Mouse (Mus musculus) MEL (cell line): ENCODE measurements around the gene Rpia. TPM values are rescaled to one million over a fixed set of nuclear protein-coding genes. Genes with fewer than 3 reads are reported as not detected.

Experiments
- DNase-seq: peaks from one replicate; pipeline ENCODE4 v3.0.0; 2011; ENCODE audit warnings: low read depth, low spot score
- H3K27ac ChIP-seq: 2 replicates; pipeline ENCODE4 v1.5.1; 2012; ENCODE audit warnings: low read depth, mild to moderate bottlenecking, control low read depth, low read length, moderate library complexity; ENCODE audit not compliant: control insufficient read depth
- H3K27me3 ChIP-seq, 2 experiments: fragments of 150-350 bp in 1 of 2; sonication (generic) in 1 of 2; 2 replicates each; pipeline ENCODE4 v1.6.1; 2012; ENCODE audit warnings: low read length in 2 of 2, mild to moderate bottlenecking in 2 of 2, improper control_type of control experiment in 1 of 2, moderate library complexity in 1 of 2; ENCODE audit not compliant: insufficient read depth in 2 of 2, control insufficient read depth in 1 of 2
- H3K36me3 ChIP-seq, 2 experiments: 2 replicates each; pipeline ENCODE4 v1.6.1; 2012 to 2014; ENCODE audit warnings: low read length in 2 of 2, improper control_type of control experiment in 1 of 2, inconsistent platforms in 1 of 2, mild to moderate bottlenecking in 1 of 2; ENCODE audit not compliant: insufficient read depth in 2 of 2, control insufficient read depth in 1 of 2
- H3K4me1 ChIP-seq, 2 experiments: fragments of 150-350 bp in 1 of 2; sonication (generic) in 1 of 2; 2 replicates each; pipeline ENCODE4 v1.6.1; 2012; ENCODE audit warnings: low read length in 2 of 2, improper control_type of control experiment in 1 of 2, mild to moderate bottlenecking in 1 of 2; ENCODE audit not compliant: insufficient read depth in 2 of 2, control insufficient read depth in 1 of 2
- H3K4me3 ChIP-seq, 2 experiments: fragments of 150-350 bp in 1 of 2; sonication (generic) in 1 of 2; 2 replicates each; pipeline ENCODE4 v1.5.1; 2012; ENCODE audit warnings: low read depth in 2 of 2, low read length in 2 of 2, mild to moderate bottlenecking in 2 of 2, moderate library complexity in 2 of 2, control low read depth in 1 of 2, improper control_type of control experiment in 1 of 2; ENCODE audit not compliant: control insufficient read depth in 1 of 2, insufficient read depth in 1 of 2
- H3K79me2 ChIP-seq: 2 replicates; pipeline ENCODE4 v1.6.1; 2012; ENCODE audit warnings: mild to moderate bottlenecking, low read length, moderate library complexity; ENCODE audit not compliant: control insufficient read depth, poor library complexity, insufficient read depth
- H3K9ac ChIP-seq: 2 replicates; pipeline ENCODE4 v1.6.1; 2012; ENCODE audit warnings: low read depth, mild to moderate bottlenecking, control low read depth, low read length, moderate library complexity; ENCODE audit not compliant: control insufficient read depth, poor library complexity, severe bottlenecking
- H3K9me3 ChIP-seq: fragments of 150-350 bp; sonication (generic); replicated peaks from 2 replicates; pipeline ENCODE4 v1.6.1; 2012; ENCODE audit warnings: mild to moderate bottlenecking, low read length, improper control_type of control experiment, moderate library complexity; ENCODE audit not compliant: insufficient read depth
- BHLHE40 ChIP-seq: IDR thresholded peaks from 2 replicates; pipeline ENCODE4 v1.6.1; 2012; ENCODE audit warnings: low read depth, mild to moderate bottlenecking, inconsistent platforms, low read length, improper control_type of control experiment, borderline replicate concordance
- CHD1 ChIP-seq: IDR thresholded peaks from 2 replicates; pipeline ENCODE4 v1.6.1; 2012; ENCODE audit warnings: low read depth, mild to moderate bottlenecking, inconsistent platforms, low read length, improper control_type of control experiment
- CTCF ChIP-seq, 3 experiments: IDR thresholded peaks in 2 of 3; conservative IDR thresholded peaks in 1 of 3; 2 replicates each; pipeline ENCODE4 v1.5.1; 2011 to 2012; ENCODE audit warnings: low read length in 3 of 3, low read depth in 2 of 3, mild to moderate bottlenecking in 2 of 3, improper control_type of control experiment in 1 of 3, inconsistent platforms in 1 of 3, mixed read lengths in 1 of 3, moderate library complexity in 1 of 3; ENCODE audit not compliant: control insufficient read depth in 1 of 3, insufficient read depth in 1 of 3, poor library complexity in 1 of 3, severe bottlenecking in 1 of 3
- E2F4 ChIP-seq: IDR thresholded peaks from 2 replicates; pipeline ENCODE4 v1.6.1; 2011; ENCODE audit warnings: low read depth, low read length, improper control_type of control experiment, borderline replicate concordance
- ELF1 ChIP-seq: IDR thresholded peaks from 2 replicates; pipeline ENCODE4 v1.6.1; 2014; ENCODE audit warnings: low read depth, mild to moderate bottlenecking, inconsistent platforms, low read length, improper control_type of control experiment, moderate library complexity
- EP300 ChIP-seq, 2 experiments: IDR thresholded peaks; 2 replicates each; pipeline ENCODE4 v1.6.1; 2011; ENCODE audit warnings: improper control_type of control experiment in 2 of 2, low read length in 2 of 2, low read depth in 1 of 2, mild to moderate bottlenecking in 1 of 2
- ETS1 ChIP-seq: IDR thresholded peaks from 2 replicates; pipeline ENCODE4 v1.6.1; 2012; ENCODE audit warnings: low read depth, mild to moderate bottlenecking, inconsistent platforms, low read length, improper control_type of control experiment, moderate library complexity
- GATA1 ChIP-seq: IDR thresholded peaks from 2 replicates; pipeline ENCODE4 v1.6.1; 2011; ENCODE audit warnings: low read depth, low read length, improper control_type of control experiment
- HCFC1 ChIP-seq: IDR thresholded peaks from 2 replicates; pipeline ENCODE4 v1.6.1; 2012; ENCODE audit warnings: low read depth, mild to moderate bottlenecking, inconsistent platforms, low read length, improper control_type of control experiment, moderate library complexity
- KAT2A ChIP-seq: conservative IDR thresholded peaks from 2 replicates; pipeline ENCODE4 v1.6.1; 2012; ENCODE audit warnings: low read depth, low read length, improper control_type of control experiment, inconsistent platforms
- MAX ChIP-seq: IDR thresholded peaks from 2 replicates; pipeline ENCODE4 v1.6.1; 2011; ENCODE audit warnings: low read length, improper control_type of control experiment
- MAZ ChIP-seq: IDR thresholded peaks from 2 replicates; pipeline ENCODE4 v1.6.1; 2012; ENCODE audit warnings: low read depth, mild to moderate bottlenecking, inconsistent platforms, low read length, improper control_type of control experiment
- MEF2A ChIP-seq: IDR thresholded peaks from 2 replicates; pipeline ENCODE4 v1.6.1; 2014; ENCODE audit warnings: low read depth, mild to moderate bottlenecking, inconsistent platforms, low read length, improper control_type of control experiment; ENCODE audit not compliant: poor library complexity, insufficient replicate concordance, severe bottlenecking; ENCODE audit errors: extremely low read depth
- MXI1 ChIP-seq: IDR thresholded peaks from 2 replicates; pipeline ENCODE4 v1.6.1; 2011; ENCODE audit warnings: mild to moderate bottlenecking, low read depth, low read length, improper control_type of control experiment
- MYB ChIP-seq: IDR thresholded peaks from 2 replicates; pipeline ENCODE4 v1.6.1; 2011; ENCODE audit warnings: mild to moderate bottlenecking, low read depth, low read length, improper control_type of control experiment
- MYC ChIP-seq: IDR thresholded peaks from 2 replicates; pipeline ENCODE4 v1.6.1; 2011; ENCODE audit warnings: low read depth, mild to moderate bottlenecking, low read length, improper control_type of control experiment, moderate library complexity
- NELFE ChIP-seq: IDR thresholded peaks from 2 replicates; pipeline ENCODE4 v1.6.1; 2011; ENCODE audit warnings: low read depth, low read length, improper control_type of control experiment
- NRF1 ChIP-seq: IDR thresholded peaks from 2 replicates; pipeline ENCODE4 v1.6.1; 2014; ENCODE audit warnings: low read depth, mild to moderate bottlenecking, inconsistent platforms, low read length, improper control_type of control experiment, moderate library complexity; ENCODE audit not compliant: poor library complexity, insufficient read depth, severe bottlenecking
- POLR2A ChIP-seq, 2 experiments: IDR thresholded peaks; 2 replicates each; pipeline ENCODE4 v1.6.1; 2011 to 2012; ENCODE audit warnings: low read length in 2 of 2, mild to moderate bottlenecking in 2 of 2, control low read depth in 1 of 2, improper control_type of control experiment in 1 of 2, low read depth in 1 of 2, moderate library complexity in 1 of 2; ENCODE audit not compliant: control insufficient read depth in 1 of 2, insufficient read depth in 1 of 2, poor library complexity in 1 of 2
- POLR2AphosphoS2 ChIP-seq: IDR thresholded peaks from 2 replicates; pipeline ENCODE4 v1.6.1; 2011; ENCODE audit warnings: low read length, improper control_type of control experiment
- POLR2AphosphoS5 ChIP-seq: IDR thresholded peaks from 2 replicates; pipeline ENCODE4 v1.6.1; 2012; ENCODE audit warnings: low read depth, borderline replicate concordance, mild to moderate bottlenecking, inconsistent platforms, low read length, moderate library complexity, mixed read lengths
- RCOR1 ChIP-seq: IDR thresholded peaks from 2 replicates; pipeline ENCODE4 v1.6.1; 2012; ENCODE audit warnings: low read depth, mild to moderate bottlenecking, inconsistent platforms, low read length, improper control_type of control experiment
- SIN3A ChIP-seq: IDR thresholded peaks from 2 replicates; pipeline ENCODE4 v1.6.1; 2012; ENCODE audit warnings: low read length, improper control_type of control experiment, inconsistent platforms
- SMC3 ChIP-seq: IDR thresholded peaks from 2 replicates; pipeline ENCODE4 v1.6.1; 2011; ENCODE audit warnings: low read depth, low read length, improper control_type of control experiment
- TAL1 ChIP-seq: IDR thresholded peaks from 2 replicates; pipeline ENCODE4 v1.6.1; 2012; ENCODE audit warnings: mild to moderate bottlenecking, inconsistent platforms, low read length, moderate library complexity, mixed read lengths
- TBP ChIP-seq: IDR thresholded peaks from 2 replicates; pipeline ENCODE4 v1.8.0; 2011; ENCODE audit warnings: low read depth, low read length, improper control_type of control experiment
- TCF12 ChIP-seq: IDR thresholded peaks from 2 replicates; pipeline ENCODE4 v1.6.1; 2014; ENCODE audit warnings: low read depth, mild to moderate bottlenecking, inconsistent platforms, low read length, improper control_type of control experiment, moderate library complexity
- UBTF ChIP-seq: IDR thresholded peaks from 2 replicates; pipeline ENCODE4 v1.6.1; 2012; ENCODE audit warnings: low read depth, mild to moderate bottlenecking, inconsistent platforms, low read length, improper control_type of control experiment, moderate library complexity, borderline replicate concordance; ENCODE audit not compliant: insufficient read depth
- USF1 ChIP-seq: IDR thresholded peaks from 2 replicates; pipeline ENCODE4 v1.6.1; 2014; ENCODE audit warnings: low read depth, mild to moderate bottlenecking, inconsistent platforms, low read length, improper control_type of control experiment, moderate library complexity
- USF2 ChIP-seq, 2 experiments: IDR thresholded peaks; 2 replicates each; pipeline ENCODE4 v1.6.1; 2011 to 2012; ENCODE audit warnings: improper control_type of control experiment in 2 of 2, low read length in 2 of 2, borderline replicate concordance in 1 of 2, inconsistent platforms in 1 of 2, low read depth in 1 of 2, mild to moderate bottlenecking in 1 of 2; ENCODE audit not compliant: insufficient read depth in 1 of 2
- ZC3H11A ChIP-seq: IDR thresholded peaks from 2 replicates; pipeline ENCODE4 v1.6.1; 2012; ENCODE audit warnings: low read depth, mild to moderate bottlenecking, inconsistent platforms, low read length, improper control_type of control experiment
- ZKSCAN1 ChIP-seq: IDR thresholded peaks from 2 replicates; pipeline ENCODE4 v1.6.1; 2012; ENCODE audit warnings: low read depth, mild to moderate bottlenecking, inconsistent platforms, low read length, improper control_type of control experiment, moderate library complexity
- ZMIZ1 ChIP-seq: IDR thresholded peaks from 2 replicates; pipeline ENCODE4 v1.6.1; 2012; ENCODE audit warnings: low read depth, mild to moderate bottlenecking, inconsistent platforms, low read length, improper control_type of control experiment, moderate library complexity
- polyA plus RNA-seq, 2 experiments: library from polyadenylated mRNA; stranded (reverse) in 1 of 2; unstranded in 1 of 2; fragments of >175 nt in 1 of 2; fragments of >200 nt in 1 of 2; gene quantifications; 2 replicates each; pipeline versions ENCODE4 v1.2.1 to v1.2.4; 2012; ENCODE audit warnings: low replicate concordance in 2 of 2, low read depth in 1 of 2; ENCODE audit not compliant: insufficient read length in 2 of 2, insufficient read depth in 1 of 2, missing spikeins in 1 of 2
- total RNA-seq: library from RNA; depleted of rRNA; stranded (reverse); fragments of 300-350 nt; gene quantifications from 2 replicates; pipeline ENCODE4 v1.2.3, GENCODE M21; 2012

The Rpia gene
- total and polyA plus RNA-seq, 3 experiments = 93.4 to 238 (median 180) TPM

- TF ChIP-seq ZMIZ1 (peak; percentile 69; the same call in 1 of the 2 replicates), MYB (no peak), BHLHE40 (peak; percentile 53; the same call in 1 of the 2 replicates), TCF12 (peak; percentile 37), MXI1 (peak; percentile 38; the same call in 1 of the 2 replicates), GATA1 (peak; percentile 30; the same call in 1 of the 2 replicates), MYC (no peak), MAZ (no peak), NRF1 (peak; percentile 41; the same call in 1 of the 2 replicates), KAT2A (no peak), CHD1 (no peak), USF1 (peak; percentile 95), SMC3 (no peak), USF2 (IDR thresholded peaks at IDR 0.05; ENCODE audit: borderline replicate concordance in 1 of 2, insufficient read depth in 1 of 2, low read depth in 1 of 2, low read length in 2 of 2) (peak in 1 of 2 experiments; percentile 81; a peak in 2 of 4 replicates), RCOR1 (0 out of 2 replicates have a peak, but pooled peaks have one; percentile 27), UBTF (no peak), ELF1 (peak; percentile 86), HCFC1 (peak; percentile 75; the same call in 1 of the 2 replicates), ZKSCAN1 (no peak), TBP (peak; percentile 64), CTCF (IDR thresholded peaks at IDR 0.05 in 2 of 3, conservative IDR thresholded peaks at IDR 0.05 in 1 of 3; ENCODE audit: control insufficient read depth in 1 of 3, insufficient read depth in 1 of 3, low read depth in 2 of 3, low read length in 3 of 3, poor library complexity in 1 of 3, severe bottlenecking in 1 of 3) (no peak), MAX (peak; percentile 81), E2F4 (no peak), ETS1 (peak; percentile 50; the same call in 1 of the 2 replicates), POLR2AphosphoS2 (peak; percentile 59; the same call in 1 of the 2 replicates), NELFE (peak; percentile 76), ZC3H11A (no peak), TAL1 (peak; percentile 23; the same call in 1 of the 2 replicates), MEF2A (no peak), POLR2A (IDR thresholded peaks at IDR 0.05; ENCODE audit: control insufficient read depth in 1 of 2, insufficient read depth in 1 of 2, low read depth in 1 of 2, low read length in 2 of 2, poor library complexity in 1 of 2) (peak; percentile 48 to 74; a peak in 2 of 4 replicates), SIN3A (peak; percentile 65; the same call in 1 of the 2 replicates), POLR2AphosphoS5 (no peak), EP300 (IDR thresholded peaks at IDR 0.05; ENCODE audit: low read depth in 1 of 2, low read length in 2 of 2) (no peak)
- DNase-seq = peak; percentile 93
- Histone ChIP-seq H3K9ac (peak overlapping the region; percentile 67), H3K4me1 (peaks cover 9 to 11% of the 10 kb centered on the region in 2 experiments), H3K9me3 (no peaks in the 10 kb centered on the region), H3K79me2 (no peaks in the 10 kb centered on the region), H3K4me3 (peak overlapping the region; percentile 59 to 77), H3K27ac (peak overlapping the region; percentile 48), H3K27me3 (peaks cover 5 to 8% of the 10 kb centered on the region in 2 experiments; a peak in 3 of 4 replicates), H3K36me3 (peaks cover 0 to 10% of the 10 kb centered on the region in 2 experiments; a peak in 2 of 4 replicates)
These were observed 32.3 kb upstream of the Rpia start for GRCm38 (mm10) chr6:70824085-70824986.
